Mouse (Mus musculus): ENCODE measurements around the gene Car2.

DNA sequence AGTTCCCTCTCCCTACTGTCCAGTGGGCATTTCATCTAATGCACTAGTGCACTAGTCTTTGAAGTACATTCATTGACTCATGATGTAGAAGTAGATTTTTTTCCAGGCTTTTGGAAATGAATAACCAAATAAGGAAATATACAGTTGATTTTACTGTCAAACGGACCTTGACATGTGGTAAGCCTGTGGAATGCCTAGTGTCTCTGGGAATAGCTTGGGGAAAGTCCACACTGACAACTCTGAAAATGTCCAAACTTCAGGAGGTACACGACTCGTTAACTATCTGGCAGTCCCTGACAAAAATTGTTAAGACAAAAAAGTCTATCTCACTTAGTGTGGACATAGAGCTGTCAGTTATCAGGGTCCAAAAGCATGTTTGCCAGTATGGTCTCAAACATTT is 18.1 kb downstream of the Car2 start:
- TF ChIP-seq CTCF (IDR thresholded peaks at IDR 0.05; ENCODE audit: borderline replicate concordance, control insufficient read depth, extremely low read depth, insufficient read depth, low read length, poor library complexity) (no peak), POLR2A (IDR thresholded peaks at IDR 0.05; ENCODE audit: control insufficient read depth, extremely low read depth, insufficient read depth, low read length, poor library complexity) (no peak)

Measured in thymus, adult 2 months (tissue).